Mouse (Mus musculus) cortical plate, adult 2 months (tissue): ENCODE measurements around the gene Fhl2. TPM values are rescaled to one million over a fixed set of nuclear protein-coding genes. Genes with fewer than 3 reads are reported as not detected.

Source experiments
- H3K27ac ChIP-seq: fragments of 200-500 bp; 2 replicates; pipeline ENCODE4 v1.5.1; 2012; ENCODE audit warnings: low read length, control low read depth, inconsistent platforms; ENCODE audit not compliant: insufficient read depth
- H3K4me1 ChIP-seq: fragments of 200-500 bp; 2 replicates; pipeline ENCODE4 v1.6.1; 2011; ENCODE audit warnings: low read length; ENCODE audit not compliant: control insufficient read depth, insufficient read depth
- H3K4me3 ChIP-seq: fragments of 200-500 bp; 2 replicates; pipeline ENCODE4 v1.5.1; 2011; ENCODE audit warnings: mild to moderate bottlenecking, low read length, control low read depth; ENCODE audit not compliant: insufficient read depth
- CTCF ChIP-seq: fragments of 200-500 bp; IDR thresholded peaks from 2 replicates; pipeline ENCODE4 v1.5.1; 2011; ENCODE audit warnings: mild to moderate bottlenecking, control low read depth, low read length; ENCODE audit not compliant: insufficient read depth; ENCODE audit errors: extremely low read depth
- POLR2A ChIP-seq: fragments of 200-500 bp; IDR thresholded peaks from 2 replicates; pipeline ENCODE4 v1.6.1; 2011; ENCODE audit warnings: mild to moderate bottlenecking, low read length, control low read depth; ENCODE audit not compliant: insufficient read depth; ENCODE audit errors: extremely low read depth
- polyA plus RNA-seq: library from polyadenylated mRNA; depleted of rRNA; stranded (reverse); fragments of >200 nt; gene quantifications from 2 replicates; pipeline ENCODE4 v1.2.3, GENCODE M21; 2012

The Fhl2 gene
- polyA plus RNA-seq, 1 experiment: 88.7 TPM

DNA sequence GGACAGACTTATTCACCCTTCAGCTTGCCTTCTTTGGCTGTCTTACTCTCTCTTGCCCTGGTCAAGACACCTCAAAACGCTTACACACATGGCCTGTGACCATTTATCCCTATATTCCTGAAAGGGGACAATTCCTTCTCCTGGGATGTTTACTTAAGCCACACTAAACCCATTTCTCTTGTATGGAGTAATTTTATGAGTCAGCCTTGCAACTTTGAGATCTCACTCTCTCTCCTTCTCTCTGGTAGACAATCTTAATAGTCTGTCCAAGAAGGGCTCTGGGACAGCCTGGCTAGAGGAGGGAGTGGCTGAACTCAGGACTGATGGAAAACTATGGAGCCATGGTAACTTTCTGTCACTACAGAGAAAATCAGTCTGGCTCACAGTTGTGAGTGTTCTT is 27.1 kb downstream of the Fhl2 start:
- no peak overlapping the region for H3K27ac ChIP-seq
- H3K4me1 ChIP-seq: peaks cover 1% of the 10 kb centered on the region; the same call in 1 of the 2 replicates
- H3K4me3 ChIP-seq: no peak overlapping the region
- no peak for TF ChIP-seq POLR2A
- TF ChIP-seq CTCF: no peak

DNA sequence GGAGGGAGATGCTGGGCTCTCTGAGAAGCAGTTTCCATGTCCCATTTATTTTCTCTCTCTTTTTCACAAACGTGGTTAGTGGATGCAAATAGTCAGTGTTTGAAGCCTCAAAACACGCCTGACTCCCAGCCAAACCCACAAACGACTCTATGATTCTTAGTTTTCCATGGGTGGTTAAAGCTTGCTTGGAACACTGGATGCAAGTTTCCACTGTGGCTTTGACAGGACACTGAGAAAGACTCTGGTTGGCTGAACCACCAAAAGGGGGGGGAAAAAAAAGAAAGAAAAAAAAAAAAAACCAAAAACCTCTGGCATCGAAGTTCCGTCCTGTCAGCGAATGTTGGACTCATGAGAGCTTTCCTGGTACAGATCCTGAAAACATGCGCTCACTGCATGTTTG is 27.6 kb downstream of the Fhl2 start:
- H3K4me3 ChIP-seq: no peak overlapping the region
- peaks cover 1% of the 10 kb centered on the region; the same call in 1 of the 2 replicates for H3K4me1 ChIP-seq
- H3K27ac ChIP-seq: no peak overlapping the region
- TF ChIP-seq CTCF (no peak), POLR2A (no peak)

DNA sequence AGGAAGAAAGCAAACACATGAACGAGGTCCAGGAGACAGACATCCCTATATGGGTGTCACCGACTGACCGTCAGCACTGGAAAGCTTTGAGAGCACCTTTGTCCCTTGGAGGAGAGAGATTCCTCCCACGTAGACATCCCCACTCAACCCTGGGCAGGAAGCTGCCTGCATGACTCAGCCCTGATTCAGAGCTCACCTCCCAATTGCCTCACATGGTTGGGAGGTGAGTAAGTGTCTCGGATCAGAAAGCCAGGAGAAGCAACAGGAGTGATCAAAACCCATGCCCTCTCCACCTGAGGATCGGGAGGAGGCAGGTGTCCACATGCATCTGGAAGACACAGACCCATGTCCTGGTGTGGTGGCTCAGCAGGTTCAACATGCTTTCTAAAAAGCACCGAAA is 28.2 kb downstream of the Fhl2 start:
- Histone ChIP-seq H3K4me1 (peaks cover 3% of the 10 kb centered on the region), H3K27ac (no peak overlapping the region), H3K4me3 (no peak overlapping the region)
- no peak for TF ChIP-seq POLR2A
- TF ChIP-seq CTCF: no peak

DNA sequence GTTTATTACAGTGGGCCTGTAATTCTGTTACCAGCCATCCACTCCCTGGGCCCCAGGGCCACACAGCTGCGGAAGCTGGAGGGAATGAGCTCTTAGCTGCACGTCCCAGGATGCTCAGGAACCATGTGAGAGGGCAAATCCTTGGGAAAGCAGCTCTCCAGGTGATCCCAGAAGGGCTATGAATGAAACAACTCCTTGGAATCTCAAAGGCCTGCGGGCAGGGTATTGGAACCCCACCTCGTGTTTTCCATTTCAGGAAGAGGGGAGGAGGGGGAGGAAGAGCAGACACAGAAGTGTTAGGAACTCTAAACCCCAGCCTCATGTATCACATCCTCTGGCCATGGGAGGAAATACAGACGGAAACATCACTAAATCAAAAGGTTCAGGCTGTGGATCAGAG is 28.8 kb downstream of the Fhl2 start:
- H3K27ac ChIP-seq: 0 out of 2 replicates have a peak overlapping the region, but pooled peaks have one; percentile 6
- H3K4me3 ChIP-seq: no peak overlapping the region
- peaks cover 3% of the 10 kb centered on the region for H3K4me1 ChIP-seq
- TF ChIP-seq CTCF (no peak), POLR2A (no peak)

DNA sequence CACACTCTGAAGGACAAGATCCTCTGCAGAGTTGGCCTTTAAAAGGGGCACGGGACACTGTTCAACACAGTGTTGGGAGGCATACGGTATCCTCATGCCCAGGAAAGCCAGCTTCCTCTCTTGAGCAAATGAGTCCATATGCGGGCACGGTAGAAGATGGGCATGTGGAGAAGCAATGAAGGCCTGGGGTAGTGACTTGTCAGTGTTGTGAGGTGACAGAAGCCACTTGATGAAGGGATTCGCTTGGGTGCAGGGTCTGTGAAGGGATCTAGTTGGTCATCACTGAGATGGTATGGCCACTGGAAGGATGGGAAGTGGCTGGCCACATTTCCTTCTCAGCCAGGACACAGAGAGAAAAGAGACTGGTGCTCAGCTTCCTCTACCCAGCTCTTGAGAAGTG is 32.2 kb downstream of the Fhl2 start:
- Histone ChIP-seq H3K4me3 (no peak overlapping the region; the same call in 1 of the 2 replicates), H3K27ac (no peak overlapping the region), H3K4me1 (peaks cover 7% of the 10 kb centered on the region)
- no peak for TF ChIP-seq CTCF

DNA sequence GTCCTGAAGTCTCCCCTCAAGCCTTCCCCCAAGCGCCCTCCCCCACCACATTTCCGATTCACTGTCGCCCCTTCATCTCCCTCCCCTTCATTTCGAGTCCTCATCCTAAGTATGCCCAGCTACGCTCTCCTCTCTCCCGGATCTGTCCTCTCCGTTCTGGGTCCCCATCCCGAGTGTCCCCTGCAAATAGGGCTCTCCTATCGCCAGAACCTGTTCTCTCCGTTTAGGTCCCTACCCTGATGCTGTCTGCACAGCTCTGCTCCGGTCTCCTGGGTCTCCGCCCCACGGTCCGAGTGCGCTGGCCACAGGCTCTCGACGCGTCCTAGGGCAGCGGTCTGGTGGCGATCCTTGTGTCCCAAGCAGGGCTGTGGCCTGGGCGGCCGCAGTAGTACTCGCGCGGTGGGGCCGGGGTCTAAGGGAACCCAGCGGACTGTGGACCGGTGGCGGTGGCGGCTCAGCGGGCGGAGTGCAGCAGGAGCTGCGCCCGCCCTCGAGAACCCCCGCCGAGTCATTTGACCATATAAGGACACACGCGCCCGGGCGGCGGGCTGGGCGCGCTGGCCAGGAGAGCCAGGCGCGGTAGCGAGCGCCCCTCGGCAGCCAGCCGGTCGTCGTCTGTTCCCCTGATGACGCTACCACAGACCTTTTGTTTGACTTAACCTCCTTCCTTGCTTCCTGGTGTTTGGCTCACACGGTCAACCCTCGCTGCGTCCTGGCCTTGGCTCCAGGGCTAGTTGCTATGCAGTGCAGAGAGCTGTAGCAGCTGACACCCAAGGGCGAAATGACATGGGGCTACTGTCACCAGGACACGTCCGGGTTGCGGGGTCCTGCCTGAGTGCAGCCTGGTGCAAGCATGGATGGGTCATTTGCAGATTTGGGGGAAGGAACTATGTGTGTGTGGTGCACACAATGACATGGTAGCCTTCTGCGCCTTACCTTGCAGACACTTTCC is 33.0 kb downstream of the Fhl2 start:
- peak overlapping the region; percentile 92 for H3K4me3 ChIP-seq
- H3K4me1 ChIP-seq: peaks cover 7% of the 10 kb centered on the region
- no peak; the same call in 1 of the 2 replicates for TF ChIP-seq POLR2A
- no peak for TF ChIP-seq CTCF
- peak overlapping the region; percentile 85 for H3K27ac ChIP-seq

DNA sequence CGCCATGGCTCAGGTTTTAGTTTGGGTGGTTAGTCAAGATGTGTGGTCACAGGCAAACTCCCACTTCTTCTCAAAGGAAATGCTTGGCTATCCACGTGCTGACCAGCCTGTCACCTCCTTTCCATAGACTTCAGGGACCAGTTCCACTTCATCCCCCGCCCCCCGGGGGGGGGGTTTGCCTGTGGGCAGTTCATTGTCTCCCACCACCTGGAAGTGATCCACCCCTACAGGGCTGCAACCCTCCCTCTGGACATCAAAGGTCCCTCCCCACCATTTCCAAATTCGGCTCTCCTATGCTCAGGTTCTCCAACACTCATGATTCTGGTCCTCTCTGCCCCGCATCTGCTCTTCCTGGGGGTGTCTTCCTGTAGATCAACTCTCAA is 33.7 kb downstream of the Fhl2 start:
- Histone ChIP-seq H3K27ac (peak overlapping the region; percentile 85), H3K4me1 (peaks cover 6% of the 10 kb centered on the region), H3K4me3 (peak overlapping the region; percentile 92)
- no peak for TF ChIP-seq POLR2A
- TF ChIP-seq CTCF: no peak

DNA sequence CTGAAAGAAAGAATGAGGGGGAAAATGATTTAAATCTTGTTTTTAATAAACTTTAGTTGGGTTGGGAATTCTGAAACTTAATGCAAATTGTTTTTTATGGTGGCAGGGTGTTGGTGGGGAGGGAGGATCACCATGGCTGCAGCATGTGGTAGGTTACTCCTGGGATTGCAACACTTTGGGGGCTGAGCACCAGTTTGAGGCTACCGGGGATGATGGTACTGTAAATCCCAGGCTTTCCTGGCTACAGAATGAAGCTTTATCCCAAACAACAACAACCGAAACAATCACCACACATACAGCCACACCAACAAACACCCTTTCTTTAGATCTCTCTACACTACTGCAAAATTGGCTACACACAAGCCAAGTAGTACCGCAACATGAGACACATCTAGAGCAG is 34.4 kb downstream of the Fhl2 start:
- Histone ChIP-seq H3K27ac (0 out of 2 replicates have a peak overlapping the region, but pooled peaks have one; percentile 7), H3K4me3 (peak overlapping the region; percentile 92), H3K4me1 (peaks cover 6% of the 10 kb centered on the region)
- TF ChIP-seq POLR2A (no peak), CTCF (no peak)

DNA sequence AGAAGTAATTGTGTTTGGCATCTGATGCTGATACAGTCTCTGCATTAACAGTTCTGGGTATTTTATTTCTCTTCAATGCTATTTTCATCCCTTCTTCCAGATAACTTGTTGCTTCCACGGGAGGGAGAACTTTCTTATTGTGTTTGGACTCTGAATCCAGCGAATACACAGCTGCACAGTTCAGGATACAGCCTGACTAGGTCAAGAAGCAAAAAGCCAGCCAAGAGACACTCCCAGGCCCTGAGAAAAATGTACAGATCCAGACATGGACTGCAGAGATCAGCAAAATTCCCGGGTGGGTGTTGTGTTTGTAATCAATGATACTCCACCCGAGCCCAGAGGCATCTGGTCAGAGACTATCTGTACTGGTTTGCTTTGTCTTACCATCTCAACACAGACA is 37.4 kb downstream of the Fhl2 start:
- TF ChIP-seq POLR2A (no peak), CTCF (no peak)
- no peak overlapping the region for H3K4me3 ChIP-seq
- H3K27ac ChIP-seq: no peak overlapping the region
- H3K4me1 ChIP-seq: peaks cover 6% of the 10 kb centered on the region

DNA sequence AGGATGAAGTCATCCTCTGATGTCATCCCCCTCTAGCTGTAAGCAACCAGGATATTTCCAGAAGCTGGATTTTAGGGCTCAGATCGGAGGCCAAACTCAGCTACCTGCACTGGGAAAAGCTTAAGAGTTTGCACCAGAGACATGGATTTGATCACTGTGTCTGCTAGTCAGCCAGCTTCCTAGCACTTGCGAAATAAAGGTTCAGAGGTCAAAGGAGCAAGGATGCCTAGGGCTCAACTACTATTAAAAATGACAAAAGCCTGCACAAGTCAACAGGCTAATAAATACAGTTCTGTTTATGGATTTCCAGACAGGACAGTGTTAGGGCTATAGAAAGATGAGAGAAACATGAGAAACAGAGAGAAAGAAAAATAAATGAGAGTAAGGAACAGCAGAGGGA is 38.9 kb downstream of the Fhl2 start:
- TF ChIP-seq POLR2A: no peak
- TF ChIP-seq CTCF: no peak
- no peak overlapping the region for H3K27ac ChIP-seq
- H3K4me1 ChIP-seq: peaks cover 5% of the 10 kb centered on the region; the same call in 1 of the 2 replicates

DNA sequence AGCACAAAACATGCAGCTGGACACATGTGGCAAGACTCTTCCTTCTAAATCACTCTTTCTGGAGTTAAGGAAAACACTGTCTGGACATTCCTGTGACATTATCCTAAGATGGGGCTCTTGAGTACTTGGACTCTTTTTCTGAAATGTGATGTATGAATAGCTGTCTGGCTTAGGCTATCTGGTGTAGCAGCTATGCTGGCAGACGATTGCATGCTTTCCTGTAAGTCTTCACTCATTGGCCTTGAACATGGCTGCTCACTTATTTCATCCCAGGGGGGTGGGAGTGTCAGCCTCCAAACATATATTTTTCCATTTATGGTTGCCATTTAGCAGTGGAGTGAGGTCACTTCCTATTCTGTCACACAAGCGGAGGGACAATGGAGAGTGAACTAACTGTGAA is 42.3 kb downstream of the Fhl2 start:
- Histone ChIP-seq H3K27ac (no peak overlapping the region), H3K4me1 (peaks cover 2% of the 10 kb centered on the region; the same call in 1 of the 2 replicates), H3K4me3 (no peak overlapping the region)
- TF ChIP-seq POLR2A: no peak
- TF ChIP-seq CTCF: no peak

More for the DNA sequence above, 38.9 kb downstream of the Fhl2 start:
- H3K4me3 ChIP-seq: no peak overlapping the region
